ENCODE assay signal across 16 mouse cellular contexts in the genomic region with DNA sequence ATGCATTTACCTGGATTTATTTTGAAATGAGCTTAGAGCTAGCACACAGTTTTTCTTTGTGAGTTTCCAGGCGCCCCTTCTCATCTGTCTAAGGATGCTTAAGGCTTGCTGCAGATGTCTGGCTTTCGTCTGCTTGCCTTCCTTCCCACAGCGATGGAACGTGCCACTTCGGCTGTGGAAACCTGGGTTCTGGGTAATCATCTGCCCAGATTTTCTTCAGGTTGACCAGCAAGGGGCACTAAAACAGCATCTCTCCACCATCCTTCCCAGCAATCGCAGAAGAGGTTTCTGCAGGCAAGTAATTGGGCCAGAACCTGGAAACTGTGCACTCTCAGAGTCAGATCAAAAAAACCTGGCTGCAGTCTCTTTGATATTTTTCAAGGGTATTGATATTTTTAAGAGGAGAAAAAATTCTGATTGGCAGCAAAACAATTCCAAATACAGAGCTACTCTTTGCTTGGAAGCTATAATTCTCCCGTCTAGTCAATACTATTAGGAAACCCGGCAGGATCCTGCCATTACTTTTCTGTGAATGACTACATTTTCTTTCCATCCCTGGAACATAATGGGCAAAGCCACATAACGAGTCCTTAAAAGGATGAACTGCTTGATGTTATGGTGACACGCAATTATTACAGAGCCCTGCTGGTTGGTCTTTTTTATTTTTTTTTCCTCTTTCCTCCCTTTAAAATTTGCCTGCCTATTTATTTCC.
A peak's percentile ranks its signal among the peaks of the same experiment; 100 is the strongest.
DNase-seq lines count a peak whose midpoint lies in the region; ATAC-seq and TF ChIP-seq lines count a peak whose summit lies in the region.
"Had no signal": no experiment of that assay in that cellular context is flagged by ENCODE, and none has a peak within 500 bp of the region (broad histone marks: within the 10 kb centered on the region; RNA-seq: fewer than 3 reads in every experiment).

No protein-coding gene starts in this region.

- peak; percentile 29; the same call in 1 of the 2 replicates for TF ChIP-seq CTCF in cortical plate, adult 2 months (IDR thresholded peaks at IDR 0.05; ENCODE audit: extremely low read depth, insufficient read depth, low read length)

- no peaks in the 10 kb centered on the region for H3K9me3 ChIP-seq in hindbrain, embryonic 13.5 days
- no peaks in the 10 kb centered on the region for H3K9me3 ChIP-seq in hindbrain, embryonic 12.5 days (replicated peaks)
- H3K9me3 ChIP-seq in midbrain, embryonic 15.5 days, result no peaks in the 10 kb centered on the region
- H3K9me3 ChIP-seq: lung, embryonic 15.5 days; neural tube, embryonic 12.5 days had no signal

- no peak for TF ChIP-seq POLR2A in cortical plate, adult 2 months (IDR thresholded peaks at IDR 0.05; ENCODE audit: extremely low read depth, insufficient read depth, low read length)

- peak; percentile 55 for DNase-seq in MN1 (ENCODE audit: low spot score)
- DNase-seq in ovary, postnatal 36 days (ENCODE audit: low spot score), result no peak
- DNase-seq in thymus, postnatal 36 days, result no peak
- DNase-seq: cerebellum, adult 9-11 months; gastrocnemius, postnatal 14 days; kidney, postnatal 36 days; liver; right cerebral cortex, adult 18-20 months; thymus, postnatal 14 days had no signal

- H3K4me3 ChIP-seq in hindbrain, embryonic 13.5 days, result no peak overlapping the region
- H3K4me3 ChIP-seq in hindbrain, embryonic 12.5 days, result no peak overlapping the region
- no peak overlapping the region for H3K4me3 ChIP-seq in cortical plate, adult 2 months (ENCODE audit: insufficient read depth, low read length)
- no peak overlapping the region for H3K4me3 ChIP-seq in midbrain, embryonic 15.5 days
- H3K4me3 ChIP-seq: lung, embryonic 15.5 days; neural tube, embryonic 12.5 days had no signal

- peak overlapping the region; percentile 35 for H3K27ac ChIP-seq in hindbrain, embryonic 13.5 days
- no peak overlapping the region for H3K27ac ChIP-seq in hindbrain, embryonic 12.5 days
- H3K27ac ChIP-seq in cortical plate, adult 2 months (ENCODE audit: insufficient read depth, low read length), result no peak overlapping the region
- peak overlapping the region; percentile 49 for H3K27ac ChIP-seq in midbrain, embryonic 15.5 days
- H3K27ac ChIP-seq: lung, embryonic 15.5 days; neural tube, embryonic 12.5 days had no signal

- H3K36me3 ChIP-seq in hindbrain, embryonic 13.5 days, result no peaks in the 10 kb centered on the region
- no peaks in the 10 kb centered on the region for H3K36me3 ChIP-seq in hindbrain, embryonic 12.5 days
- H3K36me3 ChIP-seq in midbrain, embryonic 15.5 days (replicated peaks), result no peaks in the 10 kb centered on the region
- H3K36me3 ChIP-seq: lung, embryonic 15.5 days; neural tube, embryonic 12.5 days had no signal

- no peak overlapping the region for H3K9ac ChIP-seq in hindbrain, embryonic 13.5 days
- H3K9ac ChIP-seq in hindbrain, embryonic 12.5 days, result no peak overlapping the region
- H3K9ac ChIP-seq in midbrain, embryonic 15.5 days, result no peak overlapping the region
- H3K9ac ChIP-seq: lung, embryonic 15.5 days; neural tube, embryonic 12.5 days had no signal

- 68% methylated on average over 10 of the region's 10 CpGs for WGBS in hindbrain, embryonic 13.5 days
- 66% methylated on average over 10 of the region's 10 CpGs for WGBS in hindbrain, embryonic 12.5 days
- 52% methylated on average over 10 of the region's 10 CpGs for WGBS in midbrain, embryonic 15.5 days

- no peaks in the 10 kb centered on the region for H3K27me3 ChIP-seq in hindbrain, embryonic 13.5 days
- H3K27me3 ChIP-seq in hindbrain, embryonic 12.5 days, result no peaks in the 10 kb centered on the region
- no peaks in the 10 kb centered on the region for H3K27me3 ChIP-seq in midbrain, embryonic 15.5 days (replicated peaks)
- H3K27me3 ChIP-seq: lung, embryonic 15.5 days; neural tube, embryonic 12.5 days had no signal

- no peak overlapping the region for H3K4me2 ChIP-seq in hindbrain, embryonic 13.5 days
- no peak overlapping the region for H3K4me2 ChIP-seq in hindbrain, embryonic 12.5 days (replicated peaks)
- no peak overlapping the region for H3K4me2 ChIP-seq in midbrain, embryonic 15.5 days
- H3K4me2 ChIP-seq: lung, embryonic 15.5 days; neural tube, embryonic 12.5 days had no signal

- peaks cover 7% of the 10 kb centered on the region for H3K4me1 ChIP-seq in hindbrain, embryonic 13.5 days (replicated peaks)
- H3K4me1 ChIP-seq in hindbrain, embryonic 12.5 days, result 0 out of 2 replicates have a peak, but pooled peaks cover 2% of the 10 kb centered on the region
- H3K4me1 ChIP-seq in cortical plate, adult 2 months (ENCODE audit: control insufficient read depth, insufficient read depth, low read length), result no peaks in the 10 kb centered on the region
- peaks cover 13% of the 10 kb centered on the region for H3K4me1 ChIP-seq in midbrain, embryonic 15.5 days
- H3K4me1 ChIP-seq: lung, embryonic 15.5 days; neural tube, embryonic 12.5 days had no signal

- ATAC-seq in hindbrain, embryonic 13.5 days (ENCODE audit: low FRiP score), result no peak
- no peak for ATAC-seq in hindbrain, embryonic 12.5 days (ENCODE audit: low FRiP score)
- ATAC-seq in midbrain, embryonic 15.5 days (replicated peaks), result peak; percentile 35; the same call in 1 of the 2 replicates
- ATAC-seq: inflammation-experienced regulatory T-cells, adult 6 months had no signal

Comparison
In these comparisons a context has a peak if more than half of its experiments do, and no peak if none do; other contexts are left out.
1. H3K27ac ChIP-seq: peak in hindbrain, embryonic 13.5 days (single experiment) and midbrain, embryonic 15.5 days (single experiment); none in hindbrain, embryonic 12.5 days (single experiment) and cortical plate, adult 2 months (single experiment).